Mouse (Mus musculus) liver, embryonic 12.5 days (tissue): ENCODE data around the gene Sspo. TPM values are rescaled to one million over a fixed set of nuclear protein-coding genes. Genes with fewer than 3 reads are reported as not detected.

Experiments
- ATAC-seq: fragments of 200-750 bp; cut with Nextera tagmentation; 2 replicates; pipeline ENCODE4 v1.8.0; 2017; ENCODE audit warnings: moderate number of reproducible peaks, mild to moderate bottlenecking, moderate library complexity
- H3K27ac ChIP-seq: fragments of 300-500 bp; sonication (generic); 2 replicates; pipeline ENCODE4 v1.5.1; 2016; ENCODE audit warnings: mild to moderate bottlenecking
- H3K27me3 ChIP-seq: fragments of 300-500 bp; sonication (generic); replicated peaks from 2 replicates; pipeline ENCODE4 v1.6.1; 2016; ENCODE audit warnings: mild to moderate bottlenecking, moderate library complexity
- H3K36me3 ChIP-seq: fragments of 300-500 bp; sonication (generic); 2 replicates; pipeline ENCODE4 v1.6.1; 2016; ENCODE audit warnings: mild to moderate bottlenecking, moderate library complexity
- H3K4me1 ChIP-seq: fragments of 300-500 bp; sonication (generic); 2 replicates; pipeline ENCODE4 v1.6.1; 2016
- H3K4me2 ChIP-seq: fragments of 300-500 bp; sonication (generic); 2 replicates; pipeline ENCODE4 v1.6.1; 2016; ENCODE audit warnings: mild to moderate bottlenecking, moderate library complexity
- H3K4me3 ChIP-seq: fragments of 300-500 bp; sonication (generic); 2 replicates; pipeline ENCODE4 v1.5.1; 2016; ENCODE audit warnings: mild to moderate bottlenecking, moderate library complexity
- H3K9ac ChIP-seq: fragments of 300-500 bp; sonication (generic); 2 replicates; pipeline ENCODE4 v1.6.1; 2016; ENCODE audit warnings: mild to moderate bottlenecking, moderate library complexity
- H3K9me3 ChIP-seq: fragments of 300-500 bp; sonication (generic); replicated peaks from 2 replicates; pipeline ENCODE4 v1.6.1; 2016; ENCODE audit warnings: mild to moderate bottlenecking, moderate library complexity
- WGBS: fragments of 180-500 bp; shearing (Covaris S2); methylation state at CpG from one replicate; pipeline ENCODE4 v1.1.7; 2016; ENCODE audit not compliant: insufficient replicate concordance; 5-methylcytosine and 5-hydroxymethylcytosine counted together
- polyA plus RNA-seq: library from polyadenylated mRNA; unstranded; fragments of >200 nt; fragmentation: Nextera tagmentation; extraction: Ambion mirVana; gene quantifications from 2 replicates; pipeline ENCODE4 v1.2.1, GENCODE M21; 2016

Sspo gene
- polyA plus RNA-seq, 1 experiment from 2014 or later, result 0.04 TPM

- 66% methylated on average over 3 of the region's 3 CpGs for WGBS
- H3K9ac ChIP-seq, result no peak overlapping the region
- H3K4me2 ChIP-seq, result no peak overlapping the region
- H3K9me3 ChIP-seq, result no peaks in the 10 kb centered on the region
- no peaks in the 10 kb centered on the region for H3K36me3 ChIP-seq
- H3K27ac ChIP-seq, result no peak overlapping the region
- peaks cover 4% of the 10 kb centered on the region; the same call in 1 of the 2 replicates for H3K27me3 ChIP-seq
- no peak overlapping the region for H3K4me3 ChIP-seq
- ATAC-seq, result no peak
- H3K4me1 ChIP-seq, result no peaks in the 10 kb centered on the region
These were observed 4.7 kb downstream of the Sspo start for GRCm38 (mm10) chr6:48452771-48453170.

GRCm38 (mm10) chr6:48464966-48465679 is 17.1 kb downstream of the Sspo start:
- Histone ChIP-seq H3K27ac (no peak overlapping the region), H3K4me1 (no peaks in the 10 kb centered on the region), H3K9ac (no peak overlapping the region), H3K27me3 (no peaks in the 10 kb centered on the region), H3K4me2 (no peak overlapping the region), H3K36me3 (no peaks in the 10 kb centered on the region), H3K9me3 (no peaks in the 10 kb centered on the region), H3K4me3 (no peak overlapping the region)
- 71% methylated on average over 13 of the region's 13 CpGs for WGBS
- no peak for ATAC-seq

GRCm38 (mm10) chr6:48466715-48467114 is 18.7 kb downstream of the Sspo start:
- Histone ChIP-seq H3K4me1 (no peaks in the 10 kb centered on the region), H3K9ac (no peak overlapping the region), H3K9me3 (no peaks in the 10 kb centered on the region), H3K27me3 (no peaks in the 10 kb centered on the region), H3K36me3 (no peaks in the 10 kb centered on the region), H3K4me2 (no peak overlapping the region), H3K27ac (no peak overlapping the region), H3K4me3 (no peak overlapping the region)
- ATAC-seq, result peak; percentile 25; the same call in 1 of the 2 replicates
- 34% methylated on average over 6 of the region's 6 CpGs for WGBS

GRCm38 (mm10) chr6:48467490-48467889 is 19.5 kb downstream of the Sspo start:
- Histone ChIP-seq H3K4me3 (no peak overlapping the region), H3K36me3 (no peaks in the 10 kb centered on the region), H3K27ac (no peak overlapping the region), H3K9ac (no peak overlapping the region), H3K27me3 (no peaks in the 10 kb centered on the region), H3K9me3 (no peaks in the 10 kb centered on the region), H3K4me2 (no peak overlapping the region), H3K4me1 (no peaks in the 10 kb centered on the region)
- no peak for ATAC-seq
- 65% methylated on average over 7 of the region's 7 CpGs for WGBS

- no peaks in the 10 kb centered on the region for H3K4me1 ChIP-seq
- WGBS, result 65% methylated on average over 2 of the region's 2 CpGs
- no peak for ATAC-seq
- no peak overlapping the region for H3K4me3 ChIP-seq
- no peaks in the 10 kb centered on the region for H3K36me3 ChIP-seq
- H3K4me2 ChIP-seq, result no peak overlapping the region
- no peak overlapping the region for H3K9ac ChIP-seq
- no peak overlapping the region for H3K27ac ChIP-seq
- no peaks in the 10 kb centered on the region; the same call in 1 of the 2 replicates for H3K27me3 ChIP-seq
- no peaks in the 10 kb centered on the region for H3K9me3 ChIP-seq
These were observed 22.7 kb downstream of the Sspo start for GRCm38 (mm10) chr6:48470739-48471138.

GRCm38 (mm10) chr6:48478446-48478845 is 30.4 kb downstream of the Sspo start:
- H3K4me1 ChIP-seq, result no peaks in the 10 kb centered on the region
- H3K4me3 ChIP-seq, result no peak overlapping the region
- WGBS, result 60% methylated on average over 4 of the region's 4 CpGs
- peaks cover 6% of the 10 kb centered on the region; the same call in 1 of the 2 replicates for H3K27me3 ChIP-seq
- no peak for ATAC-seq
- no peaks in the 10 kb centered on the region for H3K9me3 ChIP-seq
- no peaks in the 10 kb centered on the region for H3K36me3 ChIP-seq
- no peak overlapping the region for H3K4me2 ChIP-seq
- no peak overlapping the region for H3K27ac ChIP-seq
- H3K9ac ChIP-seq, result no peak overlapping the region

GRCm38 (mm10) chr6:48482501-48482900 is 34.5 kb downstream of the Sspo start:
- no peak overlapping the region for H3K9ac ChIP-seq
- H3K27me3 ChIP-seq, result peaks cover 25% of the 10 kb centered on the region; the same call in 1 of the 2 replicates
- no peak overlapping the region for H3K4me2 ChIP-seq
- H3K36me3 ChIP-seq, result no peaks in the 10 kb centered on the region
- no peak overlapping the region for H3K27ac ChIP-seq
- 41% methylated on average over 5 of the region's 5 CpGs for WGBS
- H3K4me1 ChIP-seq, result peaks cover 3% of the 10 kb centered on the region; the same call in 1 of the 2 replicates
- no peaks in the 10 kb centered on the region for H3K9me3 ChIP-seq
- H3K4me3 ChIP-seq, result no peak overlapping the region
- no peak for ATAC-seq

GRCm38 (mm10) chr6:48487747-48488725 is 40.0 kb downstream of the Sspo start:
- H3K4me2 ChIP-seq, result peak overlapping the region; percentile 41
- H3K4me3 ChIP-seq, result no peak overlapping the region
- no peak overlapping the region for H3K27ac ChIP-seq
- 9% methylated on average over 20 of the region's 25 CpGs for whole genome bisulfite sequencing
- no peaks in the 10 kb centered on the region for H3K36me3 ChIP-seq
- no peaks in the 10 kb centered on the region for H3K9me3 ChIP-seq
- H3K4me1 ChIP-seq, result peaks cover 16% of the 10 kb centered on the region
- no peak overlapping the region for H3K9ac ChIP-seq
- no peak for ATAC-seq
- peaks cover 31% of the 10 kb centered on the region; the same call in 1 of the 2 replicates for H3K27me3 ChIP-seq

GRCm38 (mm10) chr6:48489741-48490140 is 41.7 kb downstream of the Sspo start:
- ATAC-seq, result no peak
- H3K27me3 ChIP-seq, result peaks cover 31% of the 10 kb centered on the region; the same call in 1 of the 2 replicates
- no peak overlapping the region for H3K4me2 ChIP-seq
- no peak overlapping the region for H3K27ac ChIP-seq
- H3K9ac ChIP-seq, result no peak overlapping the region
- peaks cover 16% of the 10 kb centered on the region for H3K4me1 ChIP-seq
- 73% methylated on average over 3 of the region's 3 CpGs for WGBS
- H3K36me3 ChIP-seq, result no peaks in the 10 kb centered on the region
- no peaks in the 10 kb centered on the region for H3K9me3 ChIP-seq
- H3K4me3 ChIP-seq, result no peak overlapping the region

GRCm38 (mm10) chr6:48491361-48491760 is 43.3 kb downstream of the Sspo start:
- Histone ChIP-seq H3K4me2 (no peak overlapping the region), H3K27ac (no peak overlapping the region), H3K27me3 (peaks cover 22% of the 10 kb centered on the region; the same call in 1 of the 2 replicates), H3K4me3 (no peak overlapping the region), H3K36me3 (no peaks in the 10 kb centered on the region), H3K9me3 (no peaks in the 10 kb centered on the region), H3K9ac (no peak overlapping the region), H3K4me1 (peaks cover 16% of the 10 kb centered on the region)
- no peak for ATAC-seq
- 44% methylated on average over 9 of the region's 9 CpGs for WGBS

- Histone ChIP-seq H3K9ac (no peak overlapping the region), H3K4me3 (no peak overlapping the region), H3K4me1 (peaks cover 5% of the 10 kb centered on the region), H3K27me3 (peaks cover 11% of the 10 kb centered on the region; the same call in 1 of the 2 replicates), H3K4me2 (no peak overlapping the region), H3K9me3 (no peaks in the 10 kb centered on the region), H3K36me3 (no peaks in the 10 kb centered on the region), H3K27ac (no peak overlapping the region)
- 36% methylated on average over 8 of the region's 8 CpGs for WGBS
- no peak for ATAC-seq
These were observed 45.2 kb downstream of the Sspo start for GRCm38 (mm10) chr6:48493136-48493730.
